Mouse (Mus musculus) left cerebral cortex, adult 11 months (tissue): ENCODE measurements around the gene Cd81.

Experiments
- DNase-seq: peaks from one replicate; pipeline ENCODE4 v3.0.0; 2022; ENCODE audit warnings: low spot score

Cd81 gene

GRCm38 (mm10) chr7:143114773-143115172, 62.2 kb downstream of the Cd81 start:
- DNase-seq: no peak

- no peak for DNase-seq
These were observed 64.0 kb downstream of the Cd81 start for GRCm38 (mm10) chr7:143116521-143116920.
